Mouse (Mus musculus) leukemia stem cell, adult 10-12 weeks (primary cell): ENCODE measurements around the gene 1700066M21Rik. TPM values are rescaled to one million over a fixed set of nuclear protein-coding genes. Genes with fewer than 3 reads are reported as not detected.

ENCODE experiments used
- polyA plus RNA-seq: library from polyadenylated mRNA; stranded (reverse); fragments of >175 nt; gene quantifications from 2 replicates; pipeline ENCODE4 v1.2.3, GENCODE M21; 2012; ENCODE audit warnings: low replicate concordance

Gene 1700066M21Rik
- polyA plus RNA-seq = 30.8 and 40.9 TPM in 2 replicates

GRCm38 (mm10) chr1:57377376-57378341 is at the start of gene 1700066M21Rik:
Gene 1700066M21Rik, plus strand, starts transcription at chr1:57377620.

GRCm38 (mm10) chr1:57406187-57407151 is 29.0 kb downstream of the 1700066M21Rik start, which contains the start of the genes Maip1 and Tyw5:
Gene Maip1, plus strand, starts transcription at chr1:57406328.
Gene Tyw5, minus strand, starts transcription at chr1:57407101.

Other genes with a start within 250 kb of the 1700066M21Rik start
- 17.2 and 26.3 TPM in 2 replicates for gene Maip1, start 28.7 kb downstream of the 1700066M21Rik start, polyA plus RNA-seq
- 0.76 and 0.86 TPM in 2 replicates for gene Tyw5, start 29.5 kb downstream of the 1700066M21Rik start, polyA plus RNA-seq